23 mouse cellular contexts compared by ENCODE assay signal in the genomic region with DNA sequence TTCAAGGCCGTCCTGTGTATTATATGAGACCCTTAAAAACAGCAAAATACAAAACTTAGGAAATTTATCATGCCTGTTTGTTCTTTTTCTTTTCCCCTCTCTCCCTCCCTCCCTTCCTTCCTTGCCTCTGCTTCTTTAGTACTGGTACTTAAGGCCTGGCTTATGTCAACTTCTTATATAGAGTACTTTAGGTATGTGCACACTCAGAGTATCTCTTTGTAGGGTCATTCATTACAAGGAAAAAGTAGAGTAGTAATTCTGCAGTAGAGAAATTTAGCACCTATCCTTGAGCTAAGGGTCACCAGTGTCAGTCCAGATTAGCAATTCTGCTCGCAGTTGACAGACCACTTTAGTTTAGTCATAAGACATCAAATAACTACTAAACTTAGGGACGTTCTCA. TPM values are rescaled to one million over a fixed set of nuclear protein-coding genes. Genes with fewer than 3 reads are reported as not detected.
DNase-seq lines count a peak whose midpoint lies in the region; ATAC-seq lines count a peak whose summit lies in the region.
"Had no signal": no experiment of that assay in that cellular context is flagged by ENCODE, and none has a peak within 500 bp of the region (broad histone marks: within the 10 kb centered on the region; RNA-seq: fewer than 3 reads in every experiment).

No protein-coding gene starts in this region.

- H3K4me3 ChIP-seq in heart, embryonic 13.5 days: no peak overlapping the region
- H3K4me3 ChIP-seq in kidney, embryonic 14.5 days (ENCODE audit: low read length): no peak overlapping the region
- H3K4me3 ChIP-seq in liver, embryonic 11.5 days (ENCODE audit: low read depth, low read length): no peak overlapping the region
- H3K4me3 ChIP-seq in liver, embryonic 12.5 days: no peak overlapping the region
- H3K4me3 ChIP-seq: embryonic facial prominence, embryonic 10.5 days; forebrain, embryonic 13.5 days; heart, embryonic 10.5 days; hindbrain, embryonic 13.5 days had no signal

- DNase-seq in heart, adult 8-10 months (ENCODE audit: low spot score): no peak
- no peak for DNase-seq in kidney, postnatal 25 days
- no peak for DNase-seq in liver, embryonic 11.5 days (ENCODE audit: low spot score)
- no peak for DNase-seq in liver
- no peak for DNase-seq in urinary bladder, adult 18-20 months (ENCODE audit: low spot score in 2 of 2)
- DNase-seq: adrenal gland, adult 2 months; adrenal gland, postnatal 25 days; cerebellum, adult 2 months; cerebellum, postnatal 10 days; forebrain, postnatal 0 days; gastrocnemius, postnatal 14 days had no signal

- no peaks in the 10 kb centered on the region for H3K9me3 ChIP-seq in heart, embryonic 13.5 days
- no peaks in the 10 kb centered on the region for H3K9me3 ChIP-seq in kidney, embryonic 14.5 days (ENCODE audit: control insufficient read depth, low read length)
- H3K9me3 ChIP-seq in liver, embryonic 11.5 days (ENCODE audit: control insufficient read depth, low read length): no peaks in the 10 kb centered on the region
- H3K9me3 ChIP-seq in liver, embryonic 12.5 days (replicated peaks): no peaks in the 10 kb centered on the region
- H3K9me3 ChIP-seq: embryonic facial prominence, embryonic 10.5 days; forebrain, embryonic 13.5 days; heart, embryonic 10.5 days; hindbrain, embryonic 13.5 days had no signal

- no peak overlapping the region for H3K4me2 ChIP-seq in heart, embryonic 13.5 days
- H3K4me2 ChIP-seq in kidney, embryonic 14.5 days (replicated peaks; ENCODE audit: low read depth, low read length): no peak overlapping the region
- no peak overlapping the region for H3K4me2 ChIP-seq in liver, embryonic 11.5 days
- H3K4me2 ChIP-seq in liver, embryonic 12.5 days: no peak overlapping the region
- H3K4me2 ChIP-seq: forebrain, embryonic 13.5 days; hindbrain, embryonic 13.5 days had no signal

- H3K36me3 ChIP-seq in heart, embryonic 13.5 days: peaks cover 67% of the 10 kb centered on the region
- H3K36me3 ChIP-seq in kidney, embryonic 14.5 days (ENCODE audit: control insufficient read depth, insufficient read depth, low read length): peaks cover 65% of the 10 kb centered on the region
- H3K36me3 ChIP-seq in liver, embryonic 11.5 days (ENCODE audit: control insufficient read depth, insufficient read depth, low read length): peaks cover 20% of the 10 kb centered on the region
- H3K36me3 ChIP-seq in liver, embryonic 12.5 days: peaks cover 56% of the 10 kb centered on the region

- no peak for ATAC-seq in heart, embryonic 13.5 days (ENCODE audit: extremely low read depth, insufficient number of reproducible peaks, low FRiP score, low TSS enrichment)
- ATAC-seq in kidney, embryonic 14.5 days (ENCODE audit: low FRiP score, low TSS enrichment): no peak
- no peak for ATAC-seq in liver, embryonic 11.5 days (replicated peaks; ENCODE audit: low FRiP score)
- no peak for ATAC-seq in liver, embryonic 12.5 days
- ATAC-seq: forebrain, embryonic 13.5 days; forebrain, postnatal 0 days; hindbrain, postnatal 0 days had no signal

- WGBS in heart, embryonic 13.5 days: 77% methylated on average over 3 of the region's 3 CpGs
- 67% methylated on average over 3 of the region's 3 CpGs for WGBS in kidney, embryonic 14.5 days
- 87% methylated on average over 3 of the region's 3 CpGs for WGBS in liver, embryonic 11.5 days
- WGBS in liver, embryonic 12.5 days (ENCODE audit: insufficient replicate concordance): 75% methylated on average over 3 of the region's 3 CpGs

- H3K9ac ChIP-seq in heart, embryonic 13.5 days: no peak overlapping the region; the same call in 1 of the 2 replicates
- no peak overlapping the region for H3K9ac ChIP-seq in kidney, embryonic 14.5 days (ENCODE audit: low read depth, low read length)
- no peak overlapping the region for H3K9ac ChIP-seq in liver, embryonic 11.5 days (ENCODE audit: low read depth, low read length)
- no peak overlapping the region for H3K9ac ChIP-seq in liver, embryonic 12.5 days
- H3K9ac ChIP-seq: forebrain, embryonic 13.5 days; forebrain, postnatal 0 days; hindbrain, embryonic 13.5 days had no signal

- peaks cover 12% of the 10 kb centered on the region for H3K4me1 ChIP-seq in heart, embryonic 13.5 days
- H3K4me1 ChIP-seq in kidney, embryonic 14.5 days (ENCODE audit: control insufficient read depth, insufficient read depth, low read length): no peaks in the 10 kb centered on the region
- 0 out of 2 replicates have a peak, but pooled peaks cover 7% of the 10 kb centered on the region for H3K4me1 ChIP-seq in liver, embryonic 11.5 days (replicated peaks; ENCODE audit: control insufficient read depth, insufficient read depth, low read length)
- H3K4me1 ChIP-seq in liver, embryonic 12.5 days: peaks cover 6% of the 10 kb centered on the region
- H3K4me1 ChIP-seq: forebrain, embryonic 13.5 days; heart, embryonic 10.5 days; hindbrain, embryonic 13.5 days had no signal

- H3K27me3 ChIP-seq in heart, embryonic 13.5 days (replicated peaks): no peaks in the 10 kb centered on the region
- no peaks in the 10 kb centered on the region for H3K27me3 ChIP-seq in kidney, embryonic 14.5 days (ENCODE audit: control insufficient read depth, insufficient read depth, low read length)
- H3K27me3 ChIP-seq in liver, embryonic 11.5 days (replicated peaks; ENCODE audit: control insufficient read depth, insufficient read depth, low read length): no peaks in the 10 kb centered on the region
- H3K27me3 ChIP-seq in liver, embryonic 12.5 days (replicated peaks): no peaks in the 10 kb centered on the region
- H3K27me3 ChIP-seq: forebrain, embryonic 13.5 days; hindbrain, embryonic 13.5 days had no signal

- H3K27ac ChIP-seq in heart, embryonic 13.5 days (replicated peaks): peak overlapping the region; percentile 54
- peak overlapping the region; percentile 65; the same call in 1 of the 2 replicates for H3K27ac ChIP-seq in kidney, embryonic 14.5 days (ENCODE audit: low read depth, low read length)
- H3K27ac ChIP-seq in liver, embryonic 11.5 days (ENCODE audit: low read depth, low read length): peak overlapping the region; percentile 7; the same call in 1 of the 2 replicates
- 0 out of 2 replicates have a peak overlapping the region, but pooled peaks have one; percentile 51 for H3K27ac ChIP-seq in liver, embryonic 12.5 days
- H3K27ac ChIP-seq: embryonic facial prominence, embryonic 10.5 days; forebrain, embryonic 13.5 days; heart, embryonic 10.5 days; hindbrain, embryonic 13.5 days; hindbrain, postnatal 0 days had no signal

RNA-seq across cellular contexts. Expression of a gene that starts 13.8 kb away (rescaled TPM):
- 26.8 and 27.0 TPM in 2 replicates for polyA plus RNA-seq in heart, embryonic 13.5 days (2015; fragmentation: Nextera tagmentation; extraction: Ambion mirVana)
- 10 to 100 TPM; 16.2 to 17.6 (median 16.7) TPM for total RNA-seq in heart, adult 8-10 months (2022)
- 35.6 and 36.4 TPM in 2 replicates for polyA plus RNA-seq in kidney, embryonic 14.5 days (2014; fragmentation: Nextera tagmentation; extraction: Ambion mirVana)
- 19.1 and 20.4 TPM in 2 replicates for polyA plus RNA-seq in liver, embryonic 11.5 days (2014; fragmentation: Nextera tagmentation; extraction: Ambion mirVana)
- 14.2 and 14.8 TPM in 2 replicates for polyA plus RNA-seq in liver, embryonic 12.5 days (2016; fragmentation: Nextera tagmentation; extraction: Ambion mirVana)

RNA-seq across cellular contexts. Expression of a gene that starts 14.0 kb away (rescaled TPM):
- polyA plus RNA-seq in heart, embryonic 13.5 days (2015; fragmentation: Nextera tagmentation; extraction: Ambion mirVana): 58.0 and 63.9 TPM in 2 replicates
- total RNA-seq in heart, adult 8-10 months (2022): 10 to 100 TPM; 44.8 to 50.8 (median 45.2) TPM
- 87.8 and 103 TPM in 2 replicates for polyA plus RNA-seq in kidney, embryonic 14.5 days (2014; fragmentation: Nextera tagmentation; extraction: Ambion mirVana)
- 101 and 104 TPM in 2 replicates for polyA plus RNA-seq in liver, embryonic 11.5 days (2014; fragmentation: Nextera tagmentation; extraction: Ambion mirVana)
- polyA plus RNA-seq in liver, embryonic 12.5 days (2016; fragmentation: Nextera tagmentation; extraction: Ambion mirVana): 64.1 and 66.1 TPM in 2 replicates

RNA-seq across cellular contexts. Expression of a gene that starts 24.2 kb away (rescaled TPM):
- 0.12 and 1.5 TPM in 2 replicates for polyA plus RNA-seq in heart, embryonic 13.5 days (2015; fragmentation: Nextera tagmentation; extraction: Ambion mirVana)
- total RNA-seq in heart, adult 8-10 months (2022): not detected
- polyA plus RNA-seq in kidney, embryonic 14.5 days (2014; fragmentation: Nextera tagmentation; extraction: Ambion mirVana): 15.1 and 22.6 TPM in 2 replicates
- polyA plus RNA-seq in liver, embryonic 11.5 days (2014; fragmentation: Nextera tagmentation; extraction: Ambion mirVana): 16.5 and 17.6 TPM in 2 replicates
- 22.7 and 23.0 TPM in 2 replicates for polyA plus RNA-seq in liver, embryonic 12.5 days (2016; fragmentation: Nextera tagmentation; extraction: Ambion mirVana)
- total RNA-seq: adrenal gland, adult 2 months; adrenal gland, postnatal 25 days; gastrocnemius, adult 18-20 months; gastrocnemius, postnatal 14 days; heart, postnatal 14 days; hematopoietic stem cell, adult 5-6 weeks had no signal
- polyA plus RNA-seq: adrenal gland, adult 2 months; C2C12; cerebellum, adult 2 months; forebrain, embryonic 13.5 days; hindbrain, embryonic 13.5 days had no signal

RNA-seq across cellular contexts. Expression of a gene that starts 33.8 kb away (rescaled TPM):
- 55.2 and 57.1 TPM in 2 replicates for polyA plus RNA-seq in heart, embryonic 13.5 days (2015; fragmentation: Nextera tagmentation; extraction: Ambion mirVana)
- total RNA-seq in heart, adult 8-10 months (2022): 10 to 100 TPM; 76.2 to 83.2 (median 79.1) TPM
- 64.8 and 96.7 TPM in 2 replicates for polyA plus RNA-seq in kidney, embryonic 14.5 days (2014; fragmentation: Nextera tagmentation; extraction: Ambion mirVana)
- 59.0 and 59.7 TPM in 2 replicates for polyA plus RNA-seq in liver, embryonic 11.5 days (2014; fragmentation: Nextera tagmentation; extraction: Ambion mirVana)
- 34.9 and 40.3 TPM in 2 replicates for polyA plus RNA-seq in liver, embryonic 12.5 days (2016; fragmentation: Nextera tagmentation; extraction: Ambion mirVana)

RNA-seq across cellular contexts. Expression of a gene that starts 48.3 kb away (rescaled TPM):
- polyA plus RNA-seq in heart, embryonic 13.5 days (2015; fragmentation: Nextera tagmentation; extraction: Ambion mirVana): 8.8 and 9.4 TPM in 2 replicates
- total RNA-seq in heart, adult 8-10 months (2022): 10 to 100 TPM; 39.8 to 45.9 (median 44.0) TPM
- 12.7 and 19.3 TPM in 2 replicates for polyA plus RNA-seq in kidney, embryonic 14.5 days (2014; fragmentation: Nextera tagmentation; extraction: Ambion mirVana)
- polyA plus RNA-seq in liver, embryonic 11.5 days (2014; fragmentation: Nextera tagmentation; extraction: Ambion mirVana): 12.2 and 13.4 TPM in 2 replicates
- polyA plus RNA-seq in liver, embryonic 12.5 days (2016; fragmentation: Nextera tagmentation; extraction: Ambion mirVana): 9.3 TPM in 2 replicates

Comparison
In these comparisons a context has a peak if more than half of its experiments do, and no peak if none do; other contexts are left out.
1. H3K27ac ChIP-seq: peak in every context shown above with its lines; median percentile 65 in kidney, embryonic 14.5 days; 54 in heart, embryonic 13.5 days; 51 in liver, embryonic 12.5 days; 7 in liver, embryonic 11.5 days.